Mouse (Mus musculus) retina, postnatal 1 day (tissue): ENCODE measurements around the gene Prss42.
A peak's percentile ranks its signal among the peaks of the same experiment; 100 is the strongest.
"Not testable (repeated sequence)": the region's sequence is repeated elsewhere in the genome, so short reads cannot be mapped to it uniquely, and the experiment has no call there.

Source experiments
- DNase-seq: peaks from one replicate; pipeline ENCODE4 v3.0.0-alpha.2; 2012

Gene Prss42

GRCm38 (mm10) chr9:110790462-110790861, 7.5 kb upstream of the Prss42 start:
- DNase-seq, result no peak

GRCm38 (mm10) chr9:110797013-110797412, 953 bp upstream of the Prss42 start:
- DNase-seq, result no peak

- no peak for DNase-seq
These were observed 3.0 kb downstream of the Prss42 start for GRCm38 (mm10) chr9:110800834-110801479.

- no peak for DNase-seq
These were observed 5.3 kb downstream of the Prss42 start for GRCm38 (mm10) chr9:110803294-110803693.

GRCm38 (mm10) chr9:110810051-110810450, 12.1 kb downstream of the Prss42 start:
- no peak for DNase-seq

GRCm38 (mm10) chr9:110813789-110814188, 15.8 kb downstream of the Prss42 start, which contains the start of gene Prss44:
TSS of gene Prss44 (plus strand) at chr9:110813994.
- no peak for DNase-seq

- not testable (repeated sequence) for DNase-seq
These were observed 22.6 kb downstream of the Prss42 start for GRCm38 (mm10) chr9:110820546-110820945.

- DNase-seq, result no peak
These were observed 23.5 kb downstream of the Prss42 start for GRCm38 (mm10) chr9:110821436-110821835.

GRCm38 (mm10) chr9:110825426-110825825, 27.5 kb downstream of the Prss42 start:
- no peak for DNase-seq

GRCm38 (mm10) chr9:110825832-110826231, 27.9 kb downstream of the Prss42 start:
- DNase-seq, result no peak

- DNase-seq, result no peak
These were observed 28.4 kb downstream of the Prss42 start, which contains the start of gene Prss43 for GRCm38 (mm10) chr9:110826390-110826789. TSS of gene Prss43 (plus strand) at chr9:110826690.

- DNase-seq, result peak; percentile 65
These were observed 35.1 kb downstream of the Prss42 start for GRCm38 (mm10) chr9:110833021-110833420.

GRCm38 (mm10) chr9:110834411-110834810, 36.4 kb downstream of the Prss42 start, which contains the start of gene Prss45:
TSS of gene Prss45 (plus strand) at chr9:110834588.
- peak; percentile 10 for DNase-seq

GRCm38 (mm10) chr9:110834961-110835360, 37.0 kb downstream of the Prss42 start:
- no peak for DNase-seq

GRCm38 (mm10) chr9:110836112-110836511, 38.1 kb downstream of the Prss42 start:
- DNase-seq, result no peak

- DNase-seq, result no peak
These were observed 42.9 kb downstream of the Prss42 start for GRCm38 (mm10) chr9:110840905-110841304.

- no peak for DNase-seq
These were observed 43.5 kb downstream of the Prss42 start for GRCm38 (mm10) chr9:110841438-110841837.

- no peak for DNase-seq
These were observed 46.2 kb downstream of the Prss42 start, which contains the start of gene Prss46 for GRCm38 (mm10) chr9:110844206-110844605. TSS of gene Prss46 (plus strand) at chr9:110844506.

- no peak for DNase-seq
These were observed 51.2 kb downstream of the Prss42 start for GRCm38 (mm10) chr9:110849162-110849561.
